Mouse (Mus musculus) kidney, postnatal 0 days (tissue): ENCODE measurements around the gene Zp1. TPM values are rescaled to one million over a fixed set of nuclear protein-coding genes. Genes with fewer than 3 reads are reported as not detected.

Experiments
- ATAC-seq: fragments of 200-750 bp; cut with Nextera tagmentation; replicated peaks from 2 replicates; pipeline ENCODE4 v1.8.0; 2017; ENCODE audit warnings: low read depth, moderate number of reproducible peaks, moderate TSS enrichment, moderate library complexity; ENCODE audit not compliant: low FRiP score
- DNase-seq: peaks from one replicate; pipeline ENCODE4 v3.0.0-alpha.2; 2016; ENCODE audit warnings: low spot score
- H3K27ac ChIP-seq: fragments of 300-500 bp; sonication (generic); 2 replicates; pipeline ENCODE4 v1.5.1; 2014; ENCODE audit warnings: mild to moderate bottlenecking
- H3K27me3 ChIP-seq: fragments of 300-500 bp; sonication (generic); 2 replicates; pipeline ENCODE4 v1.6.1; 2014; ENCODE audit warnings: low read length, mixed read lengths; ENCODE audit not compliant: insufficient read depth
- H3K36me3 ChIP-seq: fragments of 300-500 bp; sonication (generic); 2 replicates; pipeline ENCODE4 v1.6.1; 2014; ENCODE audit warnings: low read length, mixed read lengths; ENCODE audit not compliant: insufficient read depth
- H3K4me1 ChIP-seq: fragments of 300-500 bp; sonication (generic); replicated peaks from 2 replicates; pipeline ENCODE4 v1.6.1; 2014; ENCODE audit warnings: antibody characterized with exemption, low read length, mixed read lengths; ENCODE audit not compliant: insufficient read depth
- H3K4me2 ChIP-seq: fragments of 300-500 bp; sonication (generic); 2 replicates; pipeline ENCODE4 v1.6.1; 2014; ENCODE audit warnings: mild to moderate bottlenecking, low read length, moderate library complexity, mixed read lengths
- H3K4me3 ChIP-seq: fragments of 300-500 bp; sonication (generic); replicated peaks from 2 replicates; pipeline ENCODE4 v1.5.1; 2014; ENCODE audit warnings: low read depth, low read length
- H3K9ac ChIP-seq: fragments of 300-500 bp; sonication (generic); 2 replicates; pipeline ENCODE4 v1.6.1; 2014; ENCODE audit warnings: low read depth, low read length
- H3K9me3 ChIP-seq: fragments of 300-500 bp; sonication (generic); replicated peaks from 2 replicates; pipeline ENCODE4 v1.6.1; 2016; ENCODE audit warnings: low read length, inconsistent platforms, mixed read lengths
- CTCF ChIP-seq: IDR thresholded peaks from 2 replicates; pipeline ENCODE4 v1.5.1; 2016; ENCODE audit warnings: antibody characterized with exemption, low read depth, mild to moderate bottlenecking, moderate library complexity
- WGBS: fragments of 180-500 bp; shearing (Covaris S2); extraction: QIAGEN DNeasy Blood & Tissue Kit; methylation state at CpG from one replicate; pipeline ENCODE4 v1.1.7; 2014; 5-methylcytosine and 5-hydroxymethylcytosine counted together
- polyA plus RNA-seq: library from polyadenylated mRNA; unstranded; fragments of >200 nt; fragmentation: Nextera tagmentation; extraction: Ambion mirVana; gene quantifications from 2 replicates; pipeline ENCODE4 v1.2.1, GENCODE M21; 2015

Zp1 gene
- polyA plus RNA-seq, 1 experiment from 2014 or later = not detected

- Histone ChIP-seq H3K9ac (peak overlapping the region; percentile 74), H3K36me3 (peaks cover 34% of the 10 kb centered on the region), H3K27ac (no peak overlapping the region), H3K4me3 (peak overlapping the region; percentile 68), H3K4me2 (peak overlapping the region; percentile 77), H3K27me3 (no peaks in the 10 kb centered on the region), H3K4me1 (peaks cover 14% of the 10 kb centered on the region), H3K9me3 (no peaks in the 10 kb centered on the region)
- no peak for TF ChIP-seq CTCF
- 11% methylated on average over 5 of the region's 5 CpGs for WGBS
- no peak for ATAC-seq
- DNase-seq = peak; percentile 40
Measured at GRCm38 (mm10) chr19:10867946-10868622, 52.3 kb downstream of the Zp1 start.

- DNase-seq (no peak), ATAC-seq (no peak)
- 89% methylated on average over 13 of the region's 13 CpGs for WGBS
- TF ChIP-seq CTCF = no peak
- Histone ChIP-seq H3K36me3 (peaks cover 39% of the 10 kb centered on the region), H3K27ac (no peak overlapping the region), H3K4me2 (no peak overlapping the region), H3K27me3 (no peaks in the 10 kb centered on the region), H3K9ac (no peak overlapping the region), H3K4me3 (no peak overlapping the region), H3K4me1 (peaks cover 14% of the 10 kb centered on the region), H3K9me3 (no peaks in the 10 kb centered on the region)
Measured at GRCm38 (mm10) chr19:10866351-10866750, 54.1 kb downstream of the Zp1 start.

Other genes with a start within 250 kb of the Zp1 start
- 0.43 and 0.70 TPM in 2 replicates for gene Pga5, start 242.6 kb downstream of the Zp1 start, polyA plus RNA-seq
- 32.1 and 35.5 TPM in 2 replicates for gene Vps37c, start 231.9 kb downstream of the Zp1 start, polyA plus RNA-seq
- gene Cd5, start 181.6 kb downstream of the Zp1 start, polyA plus RNA-seq = 0.11 and 0.23 TPM in 2 replicates
- gene Cd6, start 90.6 kb downstream of the Zp1 start, polyA plus RNA-seq = 0.05 TPM in 1 of 2 replicates, not detected in the other
- 0.83 and 0.93 TPM in 2 replicates for gene Slc15a3, start 80.9 kb downstream of the Zp1 start, polyA plus RNA-seq
- gene Tmem132a, start 50.7 kb downstream of the Zp1 start, polyA plus RNA-seq = 43.5 and 45.0 TPM in 2 replicates
- gene Tmem109, start 38.6 kb downstream of the Zp1 start, polyA plus RNA-seq = 87.0 and 89.6 TPM in 2 replicates
- gene Prpf19, start 25.4 kb downstream of the Zp1 start, polyA plus RNA-seq = 30.6 and 35.2 TPM in 2 replicates
- not detected in 2 replicates for gene Ptgdr2, start 16.5 kb upstream of the Zp1 start, polyA plus RNA-seq
- gene Ccdc86, start 28.6 kb upstream of the Zp1 start, polyA plus RNA-seq = 22.9 and 23.2 TPM in 2 replicates
- gene Ms4a10, start 54.0 kb upstream of the Zp1 start, polyA plus RNA-seq = 0.22 and 0.45 TPM in 2 replicates
- gene Ms4a15, start 72.6 kb upstream of the Zp1 start, polyA plus RNA-seq = not detected in 2 replicates
- gene Ms4a18, start 97.4 kb upstream of the Zp1 start, polyA plus RNA-seq = not detected in 2 replicates
- not detected in 2 replicates for gene Ms4a8a, start 160.5 kb upstream of the Zp1 start, polyA plus RNA-seq
- not detected in 2 replicates for gene 1700017D01Rik, start 210.2 kb upstream of the Zp1 start, polyA plus RNA-seq
- gene 1700025F22Rik, start 244.7 kb upstream of the Zp1 start, polyA plus RNA-seq = not detected in 2 replicates